Mouse (Mus musculus) spleen, adult 18-20 months (tissue): ENCODE measurements around the gene Gtpbp10.

Experiments used
- DNase-seq, 2 experiments: peaks; one replicate each; pipeline ENCODE4 v3.0.0; 2022; ENCODE audit warnings: mixed read lengths in 2 of 2

Gtpbp10 gene

DNA sequence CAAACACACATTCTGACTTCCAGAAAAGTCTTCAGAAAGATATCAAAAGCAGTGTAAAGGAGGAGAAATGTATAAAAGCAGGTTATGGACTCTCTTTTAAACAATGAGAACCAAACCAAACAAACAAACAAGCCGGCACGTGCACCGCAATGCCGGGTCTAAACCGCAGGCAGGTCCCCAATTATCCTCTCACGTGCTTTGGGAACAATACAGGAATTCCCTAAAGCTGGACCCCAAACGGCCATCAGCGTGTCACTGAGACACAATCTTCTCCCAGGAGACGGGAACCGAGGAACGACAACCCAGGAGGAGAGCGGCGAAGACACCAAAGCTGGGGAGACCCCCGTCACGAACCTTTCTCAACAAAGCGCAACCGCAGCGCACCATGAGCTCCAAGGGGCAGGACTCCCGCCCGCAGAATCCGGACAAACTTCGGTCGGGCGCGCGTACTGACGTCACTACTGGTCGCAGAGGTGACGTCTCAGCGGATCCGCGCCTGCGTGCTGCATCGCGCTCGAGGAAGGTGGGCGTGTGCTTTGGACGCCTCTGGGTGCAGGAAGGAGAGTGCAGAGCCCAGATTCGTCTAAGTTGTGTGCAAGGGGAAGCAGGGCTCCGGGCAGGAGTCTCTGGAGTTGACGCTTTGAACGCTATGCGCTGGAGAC, at the start of gene Gtpbp10:
Gtpbp10 (minus strand) TSS at position 460 of the 662 bp plus-strand sequence.
- DNase-seq = peak; percentile 78 to 88

DNA sequence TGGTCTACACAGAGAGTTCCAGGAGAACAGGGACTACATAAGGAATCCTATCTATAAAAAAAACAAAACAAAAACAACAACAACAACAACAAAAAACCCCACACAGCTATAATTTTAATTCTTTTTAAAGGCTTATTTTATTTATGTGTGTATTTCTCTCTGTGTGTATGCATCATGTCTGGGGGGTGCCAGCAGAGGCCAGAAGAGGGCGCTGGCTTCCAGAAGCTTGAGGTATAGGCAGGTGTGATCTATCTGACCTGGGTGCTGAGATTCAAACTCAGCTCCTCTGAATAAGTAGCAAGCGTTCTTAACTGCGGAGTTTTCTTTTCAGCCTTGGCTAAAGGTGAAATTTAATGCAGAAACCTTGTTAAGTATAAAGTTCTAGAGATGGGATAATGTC, 28.3 kb upstream of the Gtpbp10 start:
- no peak for DNase-seq

DNA sequence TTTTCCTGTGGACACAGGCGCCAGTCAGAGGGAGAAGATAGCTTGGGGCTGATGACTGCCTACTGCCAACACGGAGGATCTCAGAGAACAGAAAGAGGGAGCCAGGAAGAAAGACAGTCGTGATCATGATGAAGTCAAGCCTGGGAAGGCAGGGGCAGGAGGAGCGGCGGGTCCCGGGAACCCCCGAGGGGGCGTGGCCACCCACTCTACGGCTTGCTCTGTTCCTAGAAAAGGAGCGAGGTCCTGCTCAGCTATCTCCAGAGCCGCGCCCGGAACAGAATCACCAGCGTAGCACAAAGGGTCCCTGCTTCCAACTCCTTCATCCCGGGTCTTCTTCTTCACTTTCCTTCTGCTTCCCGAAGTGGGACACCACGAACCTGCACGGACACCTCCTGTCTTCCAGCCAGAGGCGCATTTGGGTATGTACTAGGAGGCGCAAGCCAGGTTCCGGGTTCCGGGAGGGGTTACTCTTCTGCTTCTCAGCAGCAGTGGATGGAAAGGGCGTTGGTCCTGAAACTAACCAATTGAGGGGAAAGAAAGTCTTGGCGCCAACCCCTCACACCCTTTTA, 14.5 kb upstream of the Gtpbp10 start, which contains the start of gene Gm8773:
Gm8773 (plus strand) TSS at position 51 of the 569 bp plus-strand sequence.
- no peak for DNase-seq

DNA sequence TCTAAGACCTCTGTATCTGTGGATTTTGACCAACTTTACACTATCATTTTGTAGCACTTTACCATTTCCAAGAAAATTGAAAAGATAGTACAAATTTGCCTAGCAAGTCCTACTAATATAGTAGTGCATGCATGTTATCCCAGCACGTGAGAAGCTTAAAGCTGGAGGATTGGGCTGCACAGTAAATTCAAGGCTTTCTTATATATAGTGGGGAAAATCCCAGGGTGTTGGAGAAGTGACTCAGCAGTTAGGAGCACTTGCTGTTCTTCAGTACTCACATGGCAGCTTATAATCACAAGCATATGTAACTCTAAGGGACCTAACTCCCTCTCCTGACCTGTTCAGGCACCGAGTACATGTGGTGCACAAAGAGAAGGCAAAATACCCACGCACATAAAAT, 3.1 kb upstream of the Gtpbp10 start:
- no peak for DNase-seq

DNA sequence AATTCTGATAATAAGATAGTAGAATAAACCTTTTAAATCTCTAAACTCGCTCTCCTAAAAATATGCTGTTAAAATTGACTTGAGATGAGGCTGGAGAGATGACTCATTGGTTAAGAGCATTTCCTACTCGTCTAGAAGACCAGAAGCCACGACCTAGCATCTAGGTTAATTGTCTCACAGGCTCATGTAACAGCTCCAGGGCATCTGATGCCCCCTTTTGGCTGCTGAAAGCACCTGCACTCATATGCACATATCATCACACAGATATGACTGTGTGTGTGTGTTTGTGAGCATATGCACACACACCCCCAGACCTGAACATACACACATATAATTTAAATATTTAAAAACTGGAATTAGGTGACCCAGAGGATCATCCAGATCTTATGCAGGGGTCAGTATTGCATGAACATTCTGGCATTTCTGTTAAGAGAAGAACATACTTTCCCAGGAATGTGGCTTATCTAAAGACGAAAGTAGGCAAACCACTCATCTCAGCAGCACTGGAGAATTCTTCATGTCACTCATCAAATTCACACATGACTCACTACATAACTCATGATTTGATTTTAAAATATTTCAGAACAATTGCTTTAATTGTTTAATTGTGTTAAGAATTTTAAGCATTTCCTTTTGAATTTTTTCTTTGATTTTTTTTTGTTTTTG, 1.8 kb upstream of the Gtpbp10 start:
- no peak for DNase-seq

DNA sequence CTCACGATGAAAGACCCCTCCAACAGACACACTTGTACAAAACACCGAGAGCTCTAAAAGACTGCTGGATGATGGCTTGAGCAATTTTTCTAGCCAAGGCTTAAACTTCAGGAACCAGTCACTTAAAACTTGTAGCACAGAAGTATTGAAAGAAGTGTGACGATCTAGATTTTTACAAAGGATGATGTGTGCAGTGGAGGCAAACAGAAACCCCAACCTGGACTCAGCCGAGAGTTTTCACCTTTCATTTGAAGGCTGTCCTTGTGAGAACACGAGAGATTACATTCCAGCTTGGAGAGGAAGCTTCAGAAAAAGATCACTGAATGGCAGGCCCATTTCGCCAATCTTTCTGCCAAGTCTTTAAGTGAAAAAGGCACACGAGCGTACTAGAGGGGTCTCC, 460 bp upstream of the Gtpbp10 start:
- DNase-seq = no peak

DNA sequence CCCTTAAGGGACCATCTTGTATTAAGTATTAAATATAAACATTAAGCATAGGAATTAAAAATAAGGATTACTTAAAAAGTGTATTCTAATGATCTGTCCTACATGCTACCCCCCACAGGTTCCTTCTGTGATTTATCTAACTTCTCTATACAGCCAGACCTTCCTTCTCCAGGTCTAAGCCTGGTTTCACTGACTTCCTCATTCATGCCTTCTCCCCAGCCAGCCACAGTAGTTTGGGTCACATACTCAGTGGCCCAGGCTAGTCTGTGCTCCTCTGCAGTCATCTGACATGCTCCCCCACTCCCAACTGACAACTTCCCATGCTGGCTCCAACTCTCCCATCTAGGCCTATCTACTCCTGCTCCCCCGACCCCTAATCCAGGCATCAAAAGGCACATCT, 8.2 kb downstream of the Gtpbp10 start:
- no peak for DNase-seq

DNA sequence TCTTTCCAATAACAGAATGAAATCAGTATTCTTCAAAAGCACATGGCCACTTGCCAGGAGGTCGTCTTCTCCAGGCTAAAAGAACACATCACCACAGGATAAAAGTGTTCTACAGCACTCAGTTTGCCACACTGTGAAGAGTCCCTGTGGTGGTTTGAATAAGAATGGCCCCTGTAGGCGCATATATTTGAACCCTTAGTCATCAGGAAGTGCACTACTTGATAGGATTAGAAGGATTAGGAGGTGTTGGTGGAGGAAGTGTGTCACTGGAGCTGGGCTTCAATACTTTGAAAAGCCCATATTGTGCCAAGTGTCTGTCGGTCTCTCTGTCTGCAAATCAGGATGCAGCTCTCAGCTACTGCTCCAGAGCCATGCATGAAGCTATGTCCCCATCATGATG, 19.0 kb downstream of the Gtpbp10 start:
- no peak for DNase-seq

DNA sequence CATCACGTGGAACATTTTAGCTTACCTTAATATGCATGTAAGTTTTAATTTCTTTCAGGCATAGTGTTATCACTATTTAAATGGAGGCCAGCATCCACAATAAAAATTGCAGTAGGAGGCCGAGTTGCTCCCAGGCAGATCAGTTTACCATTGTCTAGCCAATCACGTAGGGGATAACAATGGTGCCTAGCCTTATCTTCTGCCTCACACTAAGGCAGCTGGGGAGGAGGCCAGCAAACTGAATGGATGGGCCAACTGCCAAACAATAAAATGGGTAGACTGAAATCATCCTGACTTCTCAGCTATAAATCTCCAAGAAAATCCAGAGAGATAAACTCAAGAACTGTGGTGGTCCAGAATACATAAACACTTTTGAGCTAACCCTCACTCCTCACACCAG, 19.6 kb downstream of the Gtpbp10 start:
- DNase-seq = no peak

DNA sequence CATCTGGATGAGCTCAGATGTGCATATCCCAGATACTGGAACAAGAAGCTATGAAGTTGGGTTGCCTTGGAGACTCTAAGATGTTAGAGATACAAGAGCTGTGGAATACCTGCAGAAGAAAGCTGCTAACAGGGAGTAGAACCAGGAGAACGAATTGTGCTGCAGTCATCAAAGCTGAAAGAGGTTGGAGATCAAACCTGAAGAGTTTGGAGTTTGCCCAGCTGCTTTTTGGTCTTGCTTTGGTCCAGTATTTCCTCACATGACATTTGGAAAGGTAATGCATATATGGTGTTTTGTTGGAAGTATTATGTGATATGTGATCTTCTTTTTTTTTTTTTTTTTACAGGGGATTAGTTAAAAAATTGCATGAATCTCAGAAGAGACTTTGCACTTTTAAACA, 23.2 kb downstream of the Gtpbp10 start:
- DNase-seq = no peak

DNA sequence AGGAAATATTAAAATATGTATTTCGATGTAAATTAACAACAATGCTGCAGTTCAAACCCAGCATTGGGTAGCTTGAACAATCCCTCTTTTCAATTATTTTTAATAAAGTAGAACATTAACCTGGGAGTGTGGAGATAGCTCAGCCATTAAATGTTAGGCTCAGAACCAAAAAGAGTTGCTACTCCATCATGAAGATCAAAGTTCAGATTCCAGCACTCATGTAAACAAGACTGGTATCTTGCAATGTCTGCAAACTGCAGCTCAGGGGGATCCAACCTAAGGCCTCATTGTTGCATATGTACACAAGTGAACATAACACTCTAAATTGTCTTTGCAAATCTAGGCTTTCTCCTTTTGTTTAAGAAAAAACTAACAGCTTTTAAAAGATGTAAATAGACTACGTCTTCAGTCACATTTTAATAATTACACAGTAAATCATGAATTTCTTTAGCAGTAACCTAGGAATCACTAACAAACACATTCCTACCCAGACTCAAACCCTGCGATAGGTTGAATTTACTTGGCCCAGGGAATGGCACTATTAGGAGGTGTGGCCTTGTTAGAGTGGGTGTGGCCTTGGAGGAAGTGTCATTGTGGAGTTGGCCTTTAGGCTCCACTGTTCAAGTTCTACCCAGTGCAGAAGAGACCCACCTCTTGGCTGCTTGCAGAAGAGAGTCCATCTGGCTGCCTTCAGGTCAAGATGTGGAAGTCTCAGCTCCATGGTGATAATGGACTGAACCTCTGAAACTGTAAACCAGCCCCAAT, 25.5 kb downstream of the Gtpbp10 start:
- DNase-seq = no peak

DNA sequence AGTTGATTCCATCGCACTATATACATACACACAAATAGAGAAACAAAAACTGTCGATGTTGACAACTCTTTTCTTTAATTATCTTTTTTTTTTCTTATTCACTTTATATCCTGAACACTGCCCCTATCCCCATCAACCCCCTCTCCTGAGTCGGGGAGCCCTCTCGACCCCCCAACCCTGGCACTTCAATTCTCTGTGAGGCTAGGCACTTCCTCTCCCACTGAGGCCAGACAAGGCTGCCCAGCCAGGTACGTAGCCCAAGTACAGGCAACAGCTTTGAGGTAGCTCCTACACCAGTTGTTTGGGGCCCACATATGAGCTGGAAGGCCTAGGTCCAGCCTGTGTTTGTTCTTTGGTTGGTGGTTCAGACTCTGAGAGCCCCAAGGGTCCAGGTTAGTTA, 43.9 kb downstream of the Gtpbp10 start:
- DNase-seq = no peak

DNA sequence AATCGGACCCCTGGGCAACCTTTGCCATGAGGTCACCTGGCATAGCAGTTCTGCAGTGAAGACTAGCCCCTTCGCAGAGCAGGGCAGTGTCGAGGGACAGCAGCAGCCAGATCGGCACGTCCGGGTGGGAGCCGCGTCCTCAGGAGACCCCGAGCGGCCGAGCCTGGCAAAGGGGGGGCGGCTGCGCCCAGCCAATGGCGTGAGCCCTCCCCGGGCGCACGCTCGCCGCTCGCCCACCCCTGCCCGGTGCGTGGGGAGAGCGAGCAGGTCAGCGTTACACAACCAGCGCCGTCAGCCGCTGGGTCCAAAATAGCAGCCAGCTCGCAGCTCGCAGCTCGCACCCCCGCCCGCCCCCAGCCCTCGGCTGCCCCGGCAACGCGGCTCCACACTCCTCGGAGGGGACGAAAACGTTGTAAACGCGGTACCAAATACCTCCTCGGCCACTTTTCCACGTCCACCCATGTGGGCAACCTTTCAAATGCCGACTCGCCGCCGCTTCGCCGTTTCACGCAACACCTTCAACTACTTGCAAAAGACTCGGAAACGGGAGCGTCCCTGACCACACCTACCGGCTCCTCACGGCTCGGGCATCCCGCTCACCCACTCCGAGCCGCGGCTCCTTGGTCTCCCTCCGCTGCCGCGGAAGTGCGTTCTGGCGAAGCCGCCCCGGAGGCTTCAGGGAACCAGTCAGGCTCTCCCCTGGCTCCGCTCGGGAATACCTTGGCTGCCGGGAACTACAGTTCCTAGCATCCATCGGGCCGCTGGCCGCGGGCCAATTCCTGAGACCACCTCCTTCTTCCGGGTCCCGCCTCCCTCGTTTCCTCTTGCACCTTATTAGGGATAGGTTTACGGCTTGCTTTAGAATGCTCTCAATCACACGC, 44.9 kb downstream of the Gtpbp10 start, which contains the start of gene Cldn12:
Cldn12 (minus strand) TSS at position 763 of the 881 bp plus-strand sequence.
- DNase-seq = peak; percentile 56 to 72

DNA sequence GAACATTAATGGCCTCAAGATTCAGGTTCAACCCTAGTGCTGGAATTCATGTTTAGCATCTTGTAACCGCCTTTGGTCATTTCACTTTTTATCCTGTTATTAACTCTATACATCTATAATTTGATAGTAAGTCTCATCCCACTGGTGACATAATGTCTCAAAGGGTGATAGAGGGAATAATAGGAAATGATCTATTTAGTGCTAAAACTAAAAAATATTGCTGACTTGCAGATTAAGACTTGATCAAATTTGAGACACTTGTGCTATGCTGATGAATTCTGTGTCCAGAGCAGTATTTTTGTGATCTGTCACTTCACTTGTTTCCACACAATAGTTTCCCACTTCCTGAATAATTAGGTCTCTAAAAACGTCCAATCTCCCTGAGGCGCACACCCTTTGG, 47.9 kb downstream of the Gtpbp10 start:
- DNase-seq = no peak

DNA sequence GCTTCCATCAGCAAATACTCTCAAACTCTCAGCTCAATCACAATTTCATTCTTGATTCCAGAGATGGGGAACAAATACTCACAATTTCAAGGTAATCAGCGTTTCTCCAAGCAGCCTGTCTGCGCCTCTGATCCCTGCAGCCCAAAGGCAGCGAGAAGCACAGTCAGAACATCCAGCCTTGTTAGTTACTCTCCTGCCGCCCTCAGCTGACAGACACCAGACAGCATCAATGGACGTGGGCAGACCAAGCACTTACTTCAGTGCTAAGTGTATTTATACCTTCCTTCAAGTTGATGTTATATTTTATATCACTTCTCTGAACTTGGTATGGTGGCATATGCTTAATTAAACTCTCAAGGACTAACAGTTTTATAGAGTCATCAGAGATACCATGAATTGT, 48.3 kb downstream of the Gtpbp10 start:
- DNase-seq = no peak

DNA sequence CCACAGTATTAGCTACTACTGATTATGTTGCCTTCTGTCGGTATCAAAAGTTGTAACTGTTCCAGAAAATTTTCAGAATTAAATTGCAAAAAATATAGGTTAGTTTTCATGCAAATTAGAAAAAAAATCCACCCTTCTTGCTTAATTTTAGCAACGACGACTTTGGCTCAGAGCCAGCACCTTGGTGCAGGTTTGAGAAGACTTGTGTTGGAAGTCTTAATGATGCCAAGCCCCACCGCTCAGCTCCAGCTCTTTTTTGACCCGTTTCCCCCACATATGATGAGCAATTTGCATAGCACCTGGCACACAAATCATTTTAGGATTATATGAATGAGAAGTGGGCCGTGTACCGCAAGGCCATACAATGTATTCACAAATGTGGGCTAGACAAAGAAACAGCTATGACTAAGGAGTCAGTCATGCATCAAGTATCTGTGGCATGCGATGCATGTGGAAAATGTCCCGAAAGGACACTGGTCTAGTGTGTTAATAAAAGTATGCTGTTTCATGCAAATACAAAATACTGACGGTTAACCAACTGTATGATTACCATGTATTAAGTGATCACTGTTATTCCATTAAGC, 48.9 kb downstream of the Gtpbp10 start:
- DNase-seq = no peak

DNA sequence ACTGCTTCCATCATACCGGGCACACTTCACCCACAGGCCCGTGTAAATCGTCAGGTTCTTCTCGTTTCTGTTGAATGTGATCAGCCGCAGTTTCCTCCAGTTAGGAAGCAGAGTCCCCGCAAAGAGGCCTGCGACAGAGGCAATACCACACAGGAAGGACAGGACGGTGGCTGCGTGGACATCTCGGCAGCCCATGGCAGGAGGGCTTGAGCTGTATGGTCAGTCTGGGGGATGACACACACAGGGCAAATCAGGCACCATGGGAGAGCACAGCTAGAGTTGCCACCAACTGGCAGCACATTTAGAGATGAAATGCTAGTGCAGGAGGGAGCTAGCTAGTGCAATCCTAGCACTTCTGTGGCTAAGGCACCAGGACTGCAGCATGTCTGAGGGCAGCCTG, 51.1 kb downstream of the Gtpbp10 start:
- DNase-seq = no peak

DNA sequence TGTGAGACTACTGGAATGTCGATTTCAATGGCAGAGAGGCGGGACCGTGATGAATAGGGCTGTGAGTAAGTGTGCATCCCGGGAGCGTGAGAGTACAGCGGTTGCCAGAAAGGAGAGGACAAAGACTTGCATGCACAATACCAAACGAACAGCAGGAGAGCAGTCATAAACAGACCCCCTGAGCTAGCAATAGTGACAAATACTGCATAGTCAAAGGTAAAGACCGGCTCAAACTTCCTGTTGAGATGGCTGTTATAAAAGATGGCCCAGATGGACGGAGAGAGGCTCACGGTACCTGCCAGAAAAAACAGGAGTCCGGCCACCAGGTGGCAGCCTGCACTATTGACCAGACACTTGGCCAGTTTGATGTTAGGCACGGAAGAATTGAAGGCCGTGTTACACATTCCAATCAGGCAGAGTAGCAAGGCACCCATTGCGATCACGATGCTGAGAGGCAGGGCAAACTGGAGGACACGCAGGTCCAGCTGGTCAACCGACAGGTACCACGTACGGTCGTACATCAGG, 51.6 kb downstream of the Gtpbp10 start:
- DNase-seq = peak; percentile 13 to 48

DNA sequence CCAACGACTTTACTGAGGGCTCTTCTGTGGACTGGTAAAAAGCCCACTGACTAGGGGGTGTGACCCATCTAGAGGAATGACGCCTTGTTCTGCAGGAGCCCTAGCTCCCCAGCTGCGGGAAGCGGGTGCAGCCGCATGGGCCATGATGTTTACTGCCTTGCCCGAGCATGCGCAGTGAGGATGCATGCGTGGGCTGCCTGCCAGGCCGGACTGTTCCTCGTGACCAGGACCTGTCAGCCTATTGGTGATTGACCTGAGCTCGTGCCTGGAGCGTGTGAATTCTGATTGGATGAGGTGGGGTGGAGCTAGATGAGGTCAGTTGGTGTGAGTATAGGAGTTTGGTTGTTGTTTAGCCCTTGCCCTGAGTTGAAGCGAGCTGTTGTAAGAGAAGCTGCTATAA, 54.9 kb downstream of the Gtpbp10 start:
- DNase-seq = no peak

DNA sequence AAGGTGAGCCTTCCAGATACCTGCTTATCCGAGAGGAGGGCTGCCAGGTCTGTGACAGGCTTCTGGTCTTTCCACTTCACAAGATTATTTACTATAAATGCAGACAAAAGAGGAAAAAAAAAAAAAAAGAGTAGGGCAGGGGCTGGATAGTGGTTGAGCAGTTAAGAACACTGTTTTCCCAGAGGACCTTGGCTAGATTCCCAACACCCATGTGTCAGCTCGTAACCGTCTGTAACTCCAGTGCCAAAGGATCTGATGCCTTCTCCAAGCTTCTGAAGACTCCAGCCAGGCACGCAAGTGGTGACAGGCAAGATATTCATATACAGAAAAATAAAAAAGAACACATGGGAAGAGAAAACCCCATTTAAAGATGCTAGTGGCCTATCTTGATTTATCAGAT, 56.0 kb downstream of the Gtpbp10 start:
- no peak for DNase-seq

DNA sequence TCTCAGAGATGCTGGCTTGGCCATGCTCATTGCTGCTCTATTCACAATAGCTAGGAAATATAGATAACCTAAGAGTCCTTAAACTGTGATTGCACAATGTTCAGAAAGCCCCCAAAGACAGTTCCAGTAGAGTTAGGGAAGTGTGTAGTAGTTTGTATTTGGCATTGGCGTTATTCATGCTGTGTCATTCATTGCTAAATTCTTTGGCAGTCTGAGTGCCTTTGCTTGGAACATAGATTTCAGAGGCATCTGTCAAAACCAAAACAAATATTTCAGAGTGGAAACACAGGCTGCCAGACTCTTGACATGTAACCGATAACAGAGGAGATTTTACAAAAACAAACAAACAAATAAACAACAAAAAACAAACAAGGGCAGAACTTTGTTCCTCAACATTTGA, 57.8 kb downstream of the Gtpbp10 start:
- DNase-seq = no peak

DNA sequence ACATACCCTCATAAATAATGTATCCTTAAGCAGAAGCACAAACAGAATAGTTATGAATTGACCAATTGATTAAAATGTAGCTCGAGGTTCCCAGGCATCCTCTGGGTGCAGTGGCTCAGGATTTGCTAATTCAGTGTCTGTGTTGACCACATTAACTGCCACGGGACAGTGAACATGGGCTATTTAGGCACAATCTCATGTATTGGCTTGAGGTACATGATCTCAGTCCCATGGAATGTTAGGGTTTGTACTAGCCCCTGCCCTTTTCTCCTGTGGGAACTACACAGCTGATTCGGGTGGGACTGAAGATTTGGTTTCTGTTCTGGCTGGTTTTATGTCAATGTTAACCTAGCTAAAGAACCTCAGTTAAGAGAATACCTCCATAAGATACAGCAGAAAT, 62.9 kb downstream of the Gtpbp10 start:
- no peak for DNase-seq
